Mouse (Mus musculus): ENCODE results near the gene Iba57. TPM values are rescaled to one million over a fixed set of nuclear protein-coding genes. Genes with fewer than 3 reads are reported as not detected.
"Not testable (repeated sequence)": the region's sequence is repeated elsewhere in the genome, so short reads cannot be mapped to it uniquely, and the experiment has no call there.

Gene Iba57
- polyA plus RNA-seq (2015; fragmentation: Nextera tagmentation; extraction: Ambion mirVana): 3.5 and 4.4 TPM in 2 replicates

- WGBS: 3% methylated on average over 67 of the region's 68 CpGs
Observed at GRCm38 (mm10) chr11:59163255-59164236, at the start of gene Iba57. TSS of gene Iba57 (minus strand) at chr11:59163739.

GRCm38 (mm10) chr11:59212892-59213494 lies 49.5 kb upstream of the Iba57 start:
- Histone ChIP-seq H3K4me2 (replicated peaks) (no peak overlapping the region), H3K27me3 (no peaks in the 10 kb centered on the region), H3K9me3 (no peaks in the 10 kb centered on the region), H3K4me1 (peaks cover 11% of the 10 kb centered on the region), H3K9ac (no peak overlapping the region), H3K36me3 (peaks cover 68% of the 10 kb centered on the region), H3K27ac (no peak overlapping the region), H3K4me3 (no peak overlapping the region)
- 93% methylated on average over 12 of the region's 12 CpGs for WGBS
- ATAC-seq (ENCODE audit: low FRiP score, low read depth): no peak

More at GRCm38 (mm10) chr11:59163255-59164236, at the start of gene Iba57:
- Histone ChIP-seq H3K9me3 (no peaks in the 10 kb centered on the region), H3K4me1 (peaks cover 12% of the 10 kb centered on the region), H3K4me3 (peak within 1 kb of the TSS; percentile 66), H3K4me2 (replicated peaks) (peak within 1 kb of the TSS; percentile 73), H3K27me3 (no peaks in the 10 kb centered on the region), H3K36me3 (peaks cover 4% of the 10 kb centered on the region), H3K9ac (peak within 1 kb of the TSS; percentile 82), H3K27ac (peak within 1 kb of the TSS; percentile 97)
- peak; percentile 98 for ATAC-seq (ENCODE audit: low FRiP score, low read depth)

GRCm38 (mm10) chr11:59212320-59212719 lies 48.8 kb upstream of the Iba57 start:
- peaks cover 64% of the 10 kb centered on the region for H3K36me3 ChIP-seq
- peaks cover 15% of the 10 kb centered on the region for H3K4me1 ChIP-seq
- ATAC-seq (ENCODE audit: low FRiP score, low read depth): not testable (repeated sequence)

GRCm38 (mm10) chr11:59211561-59211960 lies 48.0 kb upstream of the Iba57 start:
- H3K9ac ChIP-seq; H3K4me3 ChIP-seq; H3K27ac ChIP-seq; ATAC-seq (ENCODE audit: low FRiP score, low read depth); H3K4me2 ChIP-seq (replicated peaks); H3K9me3 ChIP-seq; H3K27me3 ChIP-seq: not testable (repeated sequence)
- WGBS: 91% methylated on average over 9 of the region's 9 CpGs
- Histone ChIP-seq H3K4me1 (peaks cover 15% of the 10 kb centered on the region), H3K36me3 (peaks cover 66% of the 10 kb centered on the region)

More at GRCm38 (mm10) chr11:59212320-59212719, 48.8 kb upstream of the Iba57 start:
- not testable (repeated sequence) for H3K9ac ChIP-seq; H3K4me2 ChIP-seq (replicated peaks); H3K9me3 ChIP-seq; H3K27me3 ChIP-seq; H3K27ac ChIP-seq; H3K4me3 ChIP-seq
- 81% methylated on average over 12 of the region's 12 CpGs for WGBS

- no peak overlapping the region for H3K27ac ChIP-seq
Observed at GRCm38 (mm10) chr11:59210020-59210419, 46.5 kb upstream of the Iba57 start.

GRCm38 (mm10) chr11:59209580-59209979 lies 46.0 kb upstream of the Iba57 start:
- 0 out of 2 replicates have a peak overlapping the region, but pooled peaks have one; percentile 87 for H3K27ac ChIP-seq
- 75% methylated on average over 5 of the region's 5 CpGs for WGBS
- H3K36me3 ChIP-seq: peaks cover 73% of the 10 kb centered on the region

More at GRCm38 (mm10) chr11:59210020-59210419, 46.5 kb upstream of the Iba57 start:
- Histone ChIP-seq H3K9ac (0 out of 2 replicates have a peak overlapping the region, but pooled peaks have one; percentile 25), H3K4me3 (no peak overlapping the region), H3K9me3 (no peaks in the 10 kb centered on the region), H3K27me3 (no peaks in the 10 kb centered on the region), H3K4me2 (replicated peaks) (0 out of 2 replicates have a peak overlapping the region, but pooled peaks have one; percentile 16), H3K36me3 (peaks cover 74% of the 10 kb centered on the region), H3K4me1 (peaks cover 15% of the 10 kb centered on the region)
- 84% methylated on average over 4 of the region's 4 CpGs for WGBS
- no peak for ATAC-seq (ENCODE audit: low FRiP score, low read depth)

GRCm38 (mm10) chr11:59209003-59209441 lies 45.5 kb upstream of the Iba57 start:
- H3K4me3 ChIP-seq: peak overlapping the region; percentile 91
- peak overlapping the region; percentile 85 for H3K4me2 ChIP-seq (replicated peaks)
- no peaks in the 10 kb centered on the region for H3K9me3 ChIP-seq
- peaks cover 75% of the 10 kb centered on the region for H3K36me3 ChIP-seq
- H3K4me1 ChIP-seq: peaks cover 15% of the 10 kb centered on the region
- H3K9ac ChIP-seq: peak overlapping the region; percentile 92
- H3K27ac ChIP-seq: peak overlapping the region; percentile 87; the same call in 1 of the 2 replicates
- no peaks in the 10 kb centered on the region for H3K27me3 ChIP-seq
- ATAC-seq (ENCODE audit: low FRiP score, low read depth): peak; percentile 48
- WGBS: 14% methylated on average over 18 of the region's 18 CpGs

More at GRCm38 (mm10) chr11:59209580-59209979, 46.0 kb upstream of the Iba57 start:
- Histone ChIP-seq H3K9me3 (no peaks in the 10 kb centered on the region), H3K9ac (no peak overlapping the region), H3K4me2 (replicated peaks) (peak overlapping the region; percentile 85), H3K4me1 (peaks cover 15% of the 10 kb centered on the region), H3K4me3 (peak overlapping the region; percentile 91; the same call in 1 of the 2 replicates), H3K27me3 (no peaks in the 10 kb centered on the region)
- no peak for ATAC-seq (ENCODE audit: low FRiP score, low read depth)

GRCm38 (mm10) chr11:59208153-59208831 lies 44.8 kb upstream of the Iba57 start, which contains the start of gene 2310033P09Rik:
TSS of gene 2310033P09Rik (plus strand) at chr11:59208321.
- peaks cover 74% of the 10 kb centered on the region for H3K36me3 ChIP-seq
- WGBS: under 1% methylated on average over 66 of the region's 67 CpGs
- no peaks in the 10 kb centered on the region for H3K9me3 ChIP-seq
- peak within 1 kb of the TSS; percentile 91 for H3K4me3 ChIP-seq
- H3K27me3 ChIP-seq: no peaks in the 10 kb centered on the region
- peaks cover 15% of the 10 kb centered on the region for H3K4me1 ChIP-seq
- peak within 1 kb of the TSS; percentile 87 for H3K27ac ChIP-seq
- H3K4me2 ChIP-seq (replicated peaks): peak within 1 kb of the TSS; percentile 85
- peak within 1 kb of the TSS; percentile 92 for H3K9ac ChIP-seq
- ATAC-seq (ENCODE audit: low FRiP score, low read depth): peak; percentile 87

- Histone ChIP-seq H3K9ac (peak within 1 kb of the TSS; percentile 88), H3K27me3 (no peaks in the 10 kb centered on the region), H3K27ac (peak within 1 kb of the TSS; percentile 71), H3K36me3 (peaks cover 53% of the 10 kb centered on the region), H3K4me1 (peaks cover 14% of the 10 kb centered on the region), H3K4me3 (peak within 1 kb of the TSS; percentile 93), H3K9me3 (no peaks in the 10 kb centered on the region), H3K4me2 (replicated peaks) (peak within 1 kb of the TSS; percentile 93)
- under 1% methylated on average over 63 of the region's 63 CpGs for WGBS
- peak; percentile 94 for ATAC-seq (ENCODE audit: low FRiP score, low read depth)
Observed at GRCm38 (mm10) chr11:59202081-59202995, 38.8 kb upstream of the Iba57 start, which contains the start of gene Mrpl55. TSS of gene Mrpl55 (plus strand) at chr11:59202486.

- ATAC-seq (ENCODE audit: low FRiP score, low read depth): 0 out of 2 replicates have a peak, but pooled peaks have one; percentile 1
Observed at GRCm38 (mm10) chr11:59201216-59202002, 37.9 kb upstream of the Iba57 start.

More at GRCm38 (mm10) chr11:59201216-59202002, 37.9 kb upstream of the Iba57 start:
- Histone ChIP-seq H3K27me3 (no peaks in the 10 kb centered on the region), H3K36me3 (peaks cover 44% of the 10 kb centered on the region), H3K9ac (peak overlapping the region; percentile 88), H3K9me3 (no peaks in the 10 kb centered on the region), H3K4me1 (peaks cover 14% of the 10 kb centered on the region), H3K27ac (peak overlapping the region; percentile 71; the same call in 1 of the 2 replicates), H3K4me3 (peak overlapping the region; percentile 93), H3K4me2 (replicated peaks) (peak overlapping the region; percentile 93)
- WGBS: 31% methylated on average over 16 of the region's 16 CpGs

All from limb, embryonic 13.5 days (tissue).